Mouse (Mus musculus) cerebellum, postnatal 14 days (tissue): Measurements from ENCODE around the gene Asic2.

Experiments used
- DNase-seq, 2 experiments: peaks; one replicate each; pipeline ENCODE4 v3.0.0; 2021; ENCODE audit warnings: mixed read lengths in 2 of 2

The Asic2 gene

GRCm38 (mm10) chr11:80835395-80835794 is 1132.9 kb downstream of the Asic2 start:
- no peak for DNase-seq
